Mouse (Mus musculus) right cerebral cortex, adult 2 months (tissue): ENCODE results near the gene H2al3.

Source experiments
- DNase-seq, 2 experiments: peaks; one replicate each; pipeline ENCODE4 v3.0.0; 2021 to 2022; ENCODE audit warnings: low spot score in 2 of 2

Gene H2al3

DNA sequence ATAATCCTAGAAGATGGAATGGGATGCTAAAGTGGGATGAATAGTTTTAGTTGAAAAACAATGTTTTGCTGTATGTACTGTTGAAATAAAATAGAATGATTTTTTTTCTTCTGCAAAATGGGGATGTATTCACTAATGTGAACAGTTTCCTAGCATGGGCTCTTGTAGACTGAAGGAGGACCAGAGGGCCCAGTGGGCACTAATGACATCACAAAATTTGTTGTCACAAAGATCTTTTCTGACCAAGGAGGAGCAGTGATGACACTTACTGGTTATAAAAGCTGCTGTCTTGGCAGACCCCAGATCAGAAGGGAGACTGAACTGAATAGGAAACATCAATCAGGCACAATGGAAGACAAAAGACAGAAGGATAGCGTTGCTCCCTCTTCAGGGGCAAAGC lies at the start of gene H2al3:
Gene H2al3, plus strand, starts transcription at position 301 of the 400 bp plus-strand sequence.
- DNase-seq: no peak

DNA sequence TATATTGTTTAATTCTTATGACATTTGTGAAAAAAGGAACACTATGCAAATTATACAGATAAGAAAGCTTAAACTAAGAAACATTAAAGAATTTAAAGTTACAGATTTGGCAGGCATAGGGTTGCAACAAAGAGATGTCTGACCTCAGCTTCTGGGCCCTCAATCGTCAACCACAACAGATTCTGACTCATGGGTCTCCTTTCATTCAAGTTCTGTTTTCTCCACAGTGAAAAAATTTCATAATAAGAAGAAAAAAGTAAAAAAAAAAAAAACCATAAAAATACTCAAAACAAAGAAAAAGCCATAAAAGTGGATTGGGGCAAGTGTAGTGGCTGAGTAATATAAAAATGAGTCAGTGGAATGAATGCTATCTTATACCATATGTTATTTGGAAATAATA lies 39.4 kb upstream of the H2al3 start:
- DNase-seq: no peak

DNA sequence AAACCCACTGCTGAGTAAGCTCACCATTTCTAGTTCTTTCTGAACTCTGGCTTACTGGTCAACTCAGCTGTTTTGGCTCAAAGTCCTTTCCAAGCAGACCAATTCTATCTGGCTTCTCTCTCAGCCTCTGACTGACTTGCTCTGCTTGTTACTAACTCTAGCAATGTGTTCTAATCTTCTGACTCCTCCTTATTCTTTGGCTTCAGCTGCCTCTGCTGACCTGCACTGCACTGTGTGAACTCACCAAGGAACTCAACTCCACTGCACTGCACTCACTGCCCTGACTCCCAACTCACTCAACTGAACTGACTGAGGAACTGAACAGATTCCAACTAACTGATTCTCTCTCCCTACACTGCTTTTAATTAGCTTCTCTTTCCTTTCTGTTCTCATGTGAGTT lies 37.0 kb upstream of the H2al3 start:
- no peak for DNase-seq

GRCm38 (mm10) chrX:9834779-9835178 lies 14.7 kb upstream of the H2al3 start:
- no peak for DNase-seq

DNA sequence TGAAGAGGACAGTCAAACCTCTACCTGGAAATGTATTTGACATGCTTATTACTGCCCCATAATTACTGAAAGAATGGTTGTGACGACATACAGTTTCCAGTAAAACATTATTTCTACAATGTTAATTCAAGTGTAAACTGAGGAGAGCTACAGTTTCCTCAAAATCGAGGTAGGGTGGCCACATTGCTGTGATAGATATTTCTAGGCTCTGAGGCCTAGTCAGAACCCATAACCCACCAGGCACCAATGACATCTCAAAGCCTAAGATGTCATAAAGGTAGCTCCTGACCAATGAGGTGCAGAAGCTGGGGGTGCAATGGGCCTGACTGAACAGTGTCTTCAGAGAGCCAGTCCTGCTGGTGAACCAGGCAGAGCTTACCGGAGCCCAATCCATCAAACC lies 2.9 kb upstream of the H2al3 start, which contains the start of gene Hypm:
Gene Hypm, plus strand, starts transcription at position 301 of the 400 bp plus-strand sequence.
- DNase-seq: no peak

- no peak for DNase-seq
Measured at GRCm38 (mm10) chrX:9861859-9862258, 12.4 kb downstream of the H2al3 start.

DNA sequence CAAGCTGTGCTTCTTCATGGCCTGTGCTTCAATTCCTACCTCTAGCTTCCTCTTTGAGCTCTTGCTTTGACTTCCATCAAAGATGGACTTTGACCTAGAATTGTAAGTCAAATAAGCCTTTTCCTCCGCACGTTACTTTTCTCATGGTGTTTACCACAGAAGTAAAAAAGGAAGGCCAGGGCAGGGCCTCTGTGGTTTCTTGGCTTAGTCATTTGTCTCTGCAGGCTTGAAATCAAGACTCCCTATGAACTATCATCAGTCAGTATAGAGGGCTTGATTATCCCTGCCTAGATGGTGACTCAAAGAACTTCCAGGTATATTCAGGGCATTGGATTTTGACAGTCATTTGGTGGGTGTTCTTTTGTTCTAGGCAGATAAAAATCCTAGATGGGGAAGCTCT lies 26.0 kb downstream of the H2al3 start:
- no peak for DNase-seq

GRCm38 (mm10) chrX:9885322-9885721 lies 35.8 kb downstream of the H2al3 start, which contains the start of gene Sytl5:
Sytl5 (plus strand) TSS chrX:9885622.
- DNase-seq: no peak
